Mouse (Mus musculus): Measurements from ENCODE around the gene Dnajc3. TPM values are rescaled to one million over a fixed set of nuclear protein-coding genes. Genes with fewer than 3 reads are reported as not detected.
A peak's percentile ranks its signal among the peaks of the same experiment; 100 is the strongest.

Gene Dnajc3
- total RNA-seq (2021): 10 to 100 TPM; 26.8 to 34.0 TPM

DNA sequence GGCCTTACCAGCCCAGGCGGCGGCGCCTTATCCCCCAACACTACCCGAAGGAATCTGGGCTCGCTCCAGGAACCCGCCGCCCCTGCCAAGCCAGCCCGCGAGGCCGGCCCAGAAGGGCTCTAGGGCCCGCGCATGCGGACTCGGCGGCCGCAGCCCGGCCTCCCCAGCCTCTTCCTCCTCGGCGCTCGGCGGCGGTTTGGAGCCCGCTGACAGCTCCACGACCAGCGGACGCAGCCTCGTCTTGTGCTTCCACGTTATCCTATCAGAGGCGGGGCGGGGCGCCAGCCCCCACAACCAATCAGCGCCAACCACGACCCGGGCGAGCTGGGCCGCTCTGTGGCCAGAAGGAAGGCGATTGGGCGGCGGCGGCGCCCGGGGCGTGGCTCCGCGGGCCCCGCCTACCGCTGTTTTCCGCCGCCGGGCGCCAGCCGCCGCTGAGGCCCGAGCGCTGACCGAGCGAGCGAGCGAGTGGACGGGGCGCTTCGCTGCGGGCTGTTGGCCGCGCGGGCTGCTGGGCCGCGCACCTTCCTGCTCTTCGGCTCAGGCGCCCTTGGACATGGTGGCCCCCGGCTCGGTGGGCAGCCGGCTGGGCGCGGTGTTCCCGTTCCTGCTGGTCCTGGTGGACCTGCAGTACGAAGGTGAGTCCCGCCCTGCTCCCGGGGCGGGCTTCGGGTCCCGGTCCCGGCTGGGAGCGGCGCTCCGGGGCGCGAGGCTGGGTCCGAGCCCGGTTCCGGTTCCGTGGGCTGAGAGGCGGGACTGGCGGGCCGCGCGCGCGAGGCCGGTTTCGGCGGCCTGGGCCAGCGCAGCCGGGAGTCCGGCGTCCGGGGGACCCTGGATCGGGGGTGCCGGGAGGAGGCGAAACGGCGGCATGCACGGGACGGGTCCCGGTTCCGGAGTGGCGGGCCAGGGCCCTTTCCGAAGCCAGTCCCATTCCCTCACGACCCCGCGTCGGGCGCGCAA lies at the start of gene Dnajc3:
Gene Dnajc3 (plus strand): TSS at position 444 of the 960 bp plus-strand sequence.
- intact Hi-C loops (cut with DNase I): loop anchor here (5.0 to 10.0 kb wide), 4 partner anchors 69 to 806 kb away; partner anchors contain the start of genes Sox21 and Tgds
- peak; percentile 98 for DNase-seq

GRCm38 (mm10) chr14:118890101-118890500 lies 47.7 kb upstream of the Dnajc3 start:
- intact Hi-C loops (cut with DNase I): no loop called here
- DNase-seq: no peak

- no peak for DNase-seq
- intact Hi-C loops (cut with DNase I): no loop called here
These were observed 42.5 kb upstream of the Dnajc3 start for GRCm38 (mm10) chr14:118895228-118895627.

- DNase-seq: no peak
- intact Hi-C loops (cut with DNase I): no loop called here
These were observed 42.1 kb upstream of the Dnajc3 start for GRCm38 (mm10) chr14:118895655-118896054.

DNA sequence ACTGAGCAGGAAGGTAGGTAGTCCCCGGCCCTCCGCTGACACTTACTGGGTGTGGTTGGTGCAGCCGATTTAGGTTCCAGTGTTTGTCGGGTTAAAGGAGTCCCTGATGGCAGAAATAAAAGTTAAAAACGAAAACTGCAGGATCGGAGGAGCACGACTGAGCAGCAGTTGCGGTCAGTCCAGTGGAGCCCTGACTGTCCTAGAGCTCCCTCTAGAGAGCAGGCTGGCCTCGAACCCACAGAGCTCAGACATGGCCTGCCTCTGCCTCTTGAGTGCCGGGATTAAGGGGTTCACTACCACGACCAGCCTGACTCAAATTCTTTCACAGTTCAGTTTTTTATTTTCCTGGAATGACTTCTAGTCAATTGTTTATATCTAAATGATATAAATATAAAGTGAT lies 37.8 kb upstream of the Dnajc3 start:
- intact Hi-C loops (cut with DNase I): no loop called here
- no peak for DNase-seq

- intact Hi-C loops (cut with DNase I): no loop called here
These were observed 36.9 kb upstream of the Dnajc3 start for GRCm38 (mm10) chr14:118900911-118901310.

GRCm38 (mm10) chr14:118903397-118903796 lies 34.4 kb upstream of the Dnajc3 start:
- intact Hi-C loops (cut with DNase I): no loop called here
- DNase-seq: no peak

More at GRCm38 (mm10) chr14:118900911-118901310, 36.9 kb upstream of the Dnajc3 start:
- no peak for DNase-seq

- DNase-seq: no peak
- intact Hi-C loops (cut with DNase I): no loop called here
These were observed 33.8 kb upstream of the Dnajc3 start for GRCm38 (mm10) chr14:118903867-118904562.

GRCm38 (mm10) chr14:118907592-118907991 lies 30.2 kb upstream of the Dnajc3 start:
- intact Hi-C loops (cut with DNase I): no loop called here
- DNase-seq: no peak

- DNase-seq: peak; percentile 20 to 31
- intact Hi-C loops (cut with DNase I): loop anchor here (2.0 to 5.0 kb wide), 3 partner anchors 37 to 117 kb away; no protein-coding TSS in a partner anchor
These were observed 27.9 kb upstream of the Dnajc3 start for GRCm38 (mm10) chr14:118909872-118910271.

GRCm38 (mm10) chr14:118910332-118911222 lies 27.2 kb upstream of the Dnajc3 start:
- intact Hi-C loops (cut with DNase I): loop anchor here (2.0 to 5.0 kb wide), 3 partner anchors 37 to 116 kb away; no protein-coding TSS in a partner anchor

GRCm38 (mm10) chr14:118911521-118911920 lies 26.3 kb upstream of the Dnajc3 start:
- intact Hi-C loops (cut with DNase I): loop anchor here (2.0 to 5.0 kb wide), 3 partner anchors 36 to 115 kb away; no protein-coding TSS in a partner anchor
- DNase-seq: no peak

More at GRCm38 (mm10) chr14:118910332-118911222, 27.2 kb upstream of the Dnajc3 start:
- peak; percentile 68 to 76 for DNase-seq

- intact Hi-C loops (cut with DNase I): loop anchor here (5.0 kb wide), 1 partner anchor 34 kb away; no protein-coding TSS in a partner anchor
- DNase-seq: no peak
These were observed 24.1 kb upstream of the Dnajc3 start for GRCm38 (mm10) chr14:118913651-118914050.

GRCm38 (mm10) chr14:118919025-118919424 lies 18.8 kb upstream of the Dnajc3 start:
- intact Hi-C loops (cut with DNase I): no loop called here
- DNase-seq: no peak

DNA sequence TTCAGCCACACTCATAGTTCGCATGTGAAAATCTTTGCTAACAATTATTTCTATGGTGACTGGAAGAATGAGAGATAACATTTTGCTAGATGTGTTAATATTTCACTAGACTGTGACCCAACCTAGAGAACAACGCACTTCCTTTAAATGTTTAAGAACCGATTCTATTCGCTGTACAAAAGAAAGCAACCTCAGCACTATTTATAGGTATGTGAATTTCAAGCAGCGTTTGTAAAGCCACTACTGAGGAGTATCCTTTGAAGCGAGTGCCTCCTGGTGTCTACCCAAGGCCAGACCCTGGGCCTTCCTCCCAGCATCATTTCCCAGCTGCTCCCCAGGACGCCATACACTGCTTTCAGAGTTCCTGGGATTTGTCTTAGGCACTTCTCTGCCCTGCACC lies 17.1 kb upstream of the Dnajc3 start:
- intact Hi-C loops (cut with DNase I): no loop called here
- no peak for DNase-seq

GRCm38 (mm10) chr14:118922251-118922650 lies 15.5 kb upstream of the Dnajc3 start:
- intact Hi-C loops (cut with DNase I): no loop called here
- no peak for DNase-seq

DNA sequence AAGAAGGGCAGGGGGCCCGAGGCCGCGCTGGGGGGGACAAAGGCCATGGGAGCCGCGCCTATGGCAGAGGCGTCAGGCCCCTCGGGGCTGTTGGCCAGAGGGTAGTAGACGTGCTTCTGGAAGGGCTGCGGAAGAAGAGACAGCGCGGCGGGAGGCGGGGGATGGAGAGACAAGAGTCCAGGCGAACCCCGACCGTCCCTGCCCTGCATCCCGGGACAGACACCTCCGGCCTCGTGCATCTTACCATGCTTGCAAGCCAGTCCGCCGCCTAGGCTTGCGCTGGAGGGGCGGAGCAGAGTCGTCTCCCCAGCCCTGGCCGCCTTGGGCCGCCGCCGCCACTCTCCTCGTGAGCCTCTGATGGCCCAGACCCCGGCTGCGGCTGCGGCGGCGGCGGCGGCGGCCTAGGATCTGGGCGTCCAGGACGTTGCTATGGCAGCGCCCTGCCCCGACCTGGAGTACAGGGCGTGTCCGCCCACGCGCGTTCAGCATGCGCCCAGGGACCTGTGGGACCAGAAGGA lies 15.1 kb upstream of the Dnajc3 start:
- intact Hi-C loops (cut with DNase I): no loop called here
- peak in 1 of 2 experiments; percentile 13 for DNase-seq

GRCm38 (mm10) chr14:118924673-118925615 lies 12.8 kb upstream of the Dnajc3 start, which contains the start of gene Dzip1:
Dzip1 (minus strand) TSS chr14:118925460.
- DNase-seq: peak; percentile 42 to 65
- intact Hi-C loops (cut with DNase I): no loop called here

- intact Hi-C loops (cut with DNase I): no loop called here
- no peak for DNase-seq
These were observed 9.2 kb upstream of the Dnajc3 start for GRCm38 (mm10) chr14:118928565-118928964.
